Mouse (Mus musculus) kidney, embryonic 15.5 days (tissue): ENCODE measurements at regions not wholly inside any gene's neighbourhood (a gene's known extent, or its start where the extent isn't known, plus 50 kb on each side); places are given as distances from the start of the nearest gene placed in this dataset.
A peak's percentile ranks its signal among the peaks of the same experiment; 100 is the strongest.

Experiments used
- ATAC-seq: fragments of 200-750 bp; cut with Nextera tagmentation; replicated peaks from 2 replicates; pipeline ENCODE4 v1.8.0; 2017; ENCODE audit warnings: moderate TSS enrichment; ENCODE audit not compliant: low FRiP score
- H3K27ac ChIP-seq: fragments of 300-500 bp; sonication (generic); 2 replicates; pipeline ENCODE4 v1.5.1; 2015; ENCODE audit warnings: mild to moderate bottlenecking, inconsistent platforms
- H3K27me3 ChIP-seq: fragments of 300-500 bp; sonication (generic); 2 replicates; pipeline ENCODE4 v1.6.1; 2015; ENCODE audit warnings: inconsistent platforms
- H3K36me3 ChIP-seq: fragments of 300-500 bp; sonication (generic); 2 replicates; pipeline ENCODE4 v1.6.1; 2015; ENCODE audit warnings: inconsistent platforms
- H3K4me1 ChIP-seq: fragments of 300-500 bp; sonication (generic); 2 replicates; pipeline ENCODE4 v1.6.1; 2015; ENCODE audit warnings: inconsistent platforms
- H3K4me2 ChIP-seq: fragments of 300-500 bp; sonication (generic); 2 replicates; pipeline ENCODE4 v1.6.1; 2015; ENCODE audit warnings: moderate library complexity, mild to moderate bottlenecking, inconsistent platforms
- H3K4me3 ChIP-seq: fragments of 300-500 bp; sonication (generic); replicated peaks from 2 replicates; pipeline ENCODE4 v1.5.1; 2015; ENCODE audit warnings: mild to moderate bottlenecking, inconsistent platforms
- H3K9ac ChIP-seq: fragments of 300-500 bp; sonication (generic); 2 replicates; pipeline ENCODE4 v1.6.1; 2015; ENCODE audit warnings: mild to moderate bottlenecking, inconsistent platforms
- H3K9me3 ChIP-seq: fragments of 300-500 bp; sonication (generic); replicated peaks from 2 replicates; pipeline ENCODE4 v1.6.1; 2016; ENCODE audit warnings: inconsistent platforms
- WGBS: fragments of 180-500 bp; shearing (Covaris S2); methylation state at CpG from one replicate; pipeline ENCODE4 v1.1.7; 2015; ENCODE audit warnings: mixed read lengths; 5-methylcytosine and 5-hydroxymethylcytosine counted together

- Histone ChIP-seq H3K4me2 (no peak overlapping the region), H3K4me3 (no peak overlapping the region), H3K36me3 (no peaks in the 10 kb centered on the region), H3K4me1 (0 out of 2 replicates have a peak, but pooled peaks cover 6% of the 10 kb centered on the region), H3K27me3 (no peaks in the 10 kb centered on the region), H3K9ac (no peak overlapping the region), H3K9me3 (no peaks in the 10 kb centered on the region), H3K27ac (no peak overlapping the region)
- 66% methylated on average over 8 of the region's 8 CpGs for WGBS
- no peak for ATAC-seq
Measured at GRCm38 (mm10) chr1:153962161-153962720, 62.2 kb upstream of the Teddm2 start.

- H3K27ac ChIP-seq = 0 out of 2 replicates have a peak overlapping the region, but pooled peaks have one; percentile 28
Measured at GRCm38 (mm10) chr1:153963744-153964342, 63.8 kb upstream of the Teddm2 start.

GRCm38 (mm10) chr1:153969401-153969800 lies 69.4 kb upstream of the Teddm2 start:
- Histone ChIP-seq H3K4me2 (no peak overlapping the region), H3K27ac (no peak overlapping the region), H3K9ac (no peak overlapping the region), H3K36me3 (no peaks in the 10 kb centered on the region), H3K27me3 (no peaks in the 10 kb centered on the region), H3K4me3 (no peak overlapping the region), H3K9me3 (no peaks in the 10 kb centered on the region), H3K4me1 (no peaks in the 10 kb centered on the region)
- WGBS = 88% methylated on average over 4 of the region's 4 CpGs
- no peak for ATAC-seq

More at GRCm38 (mm10) chr1:153963744-153964342, 63.8 kb upstream of the Teddm2 start:
- no peaks in the 10 kb centered on the region for H3K36me3 ChIP-seq
- H3K4me3 ChIP-seq = no peak overlapping the region
- WGBS = 31% methylated on average over 9 of the region's 9 CpGs
- H3K9ac ChIP-seq = no peak overlapping the region
- 0 out of 2 replicates have a peak, but pooled peaks cover 6% of the 10 kb centered on the region for H3K4me1 ChIP-seq
- H3K27me3 ChIP-seq = no peaks in the 10 kb centered on the region
- H3K4me2 ChIP-seq = no peak overlapping the region
- no peaks in the 10 kb centered on the region for H3K9me3 ChIP-seq
- peak; percentile 58; the same call in 1 of the 2 replicates for ATAC-seq

- Histone ChIP-seq H3K27ac (no peak overlapping the region), H3K9ac (no peak overlapping the region), H3K27me3 (no peaks in the 10 kb centered on the region), H3K4me3 (no peak overlapping the region), H3K4me1 (no peaks in the 10 kb centered on the region), H3K4me2 (no peak overlapping the region), H3K9me3 (no peaks in the 10 kb centered on the region), H3K36me3 (no peaks in the 10 kb centered on the region)
- no peak for ATAC-seq
- WGBS = 67% methylated on average over 1 of the region's 1 CpGs
Measured at GRCm38 (mm10) chr1:153974300-153974699, 74.3 kb upstream of the Teddm2 start.

- H3K4me1 ChIP-seq = 0 out of 2 replicates have a peak, but pooled peaks cover 3% of the 10 kb centered on the region
- H3K4me3 ChIP-seq = no peak overlapping the region
- no peaks in the 10 kb centered on the region for H3K27me3 ChIP-seq
- no peak overlapping the region for H3K9ac ChIP-seq
- ATAC-seq = no peak
- H3K36me3 ChIP-seq = no peaks in the 10 kb centered on the region
- no peak overlapping the region for H3K27ac ChIP-seq
- H3K4me2 ChIP-seq = no peak overlapping the region
- no peaks in the 10 kb centered on the region for H3K9me3 ChIP-seq
- 55% methylated on average over 5 of the region's 5 CpGs for WGBS
Measured at GRCm38 (mm10) chr1:153977963-153978726, 78.1 kb upstream of the Teddm2 start.

- Histone ChIP-seq H3K9me3 (no peaks in the 10 kb centered on the region), H3K9ac (no peak overlapping the region), H3K36me3 (no peaks in the 10 kb centered on the region), H3K4me1 (0 out of 2 replicates have a peak, but pooled peaks cover 3% of the 10 kb centered on the region), H3K4me2 (no peak overlapping the region), H3K27ac (no peak overlapping the region), H3K27me3 (no peaks in the 10 kb centered on the region), H3K4me3 (no peak overlapping the region)
- peak; percentile 46; the same call in 1 of the 2 replicates for ATAC-seq
- WGBS = 62% methylated on average over 6 of the region's 6 CpGs
Measured at GRCm38 (mm10) chr1:153980886-153981285, 80.9 kb upstream of the Teddm2 start.

- H3K9ac ChIP-seq = no peak overlapping the region
- H3K27ac ChIP-seq = no peak overlapping the region
- H3K36me3 ChIP-seq = no peaks in the 10 kb centered on the region
- H3K4me3 ChIP-seq = no peak overlapping the region
- H3K4me1 ChIP-seq = 0 out of 2 replicates have a peak, but pooled peaks cover 3% of the 10 kb centered on the region
- no peaks in the 10 kb centered on the region for H3K27me3 ChIP-seq
- no peak for ATAC-seq
- 88% methylated on average over 5 of the region's 5 CpGs for WGBS
- no peaks in the 10 kb centered on the region for H3K9me3 ChIP-seq
- no peak overlapping the region for H3K4me2 ChIP-seq
Measured at GRCm38 (mm10) chr1:153985595-153985994, 85.6 kb upstream of the Teddm2 start.

- Histone ChIP-seq H3K27ac (no peak overlapping the region), H3K4me2 (no peak overlapping the region), H3K9me3 (no peaks in the 10 kb centered on the region), H3K4me1 (no peaks in the 10 kb centered on the region), H3K9ac (no peak overlapping the region), H3K36me3 (no peaks in the 10 kb centered on the region), H3K4me3 (no peak overlapping the region), H3K27me3 (no peaks in the 10 kb centered on the region)
- no peak for ATAC-seq
- 67% methylated on average over 6 of the region's 6 CpGs for WGBS
Measured at GRCm38 (mm10) chr1:153986632-153987031, 86.6 kb upstream of the Teddm2 start.

GRCm38 (mm10) chr1:153988297-153988696 lies 88.3 kb upstream of the Teddm2 start:
- Histone ChIP-seq H3K9ac (no peak overlapping the region), H3K9me3 (no peaks in the 10 kb centered on the region; the same call in 1 of the 2 replicates), H3K4me1 (no peaks in the 10 kb centered on the region), H3K4me3 (no peak overlapping the region), H3K27ac (no peak overlapping the region), H3K4me2 (no peak overlapping the region), H3K27me3 (no peaks in the 10 kb centered on the region), H3K36me3 (no peaks in the 10 kb centered on the region)
- no peak for ATAC-seq
- WGBS = 62% methylated on average over 1 of the region's 2 CpGs

GRCm38 (mm10) chr1:153990651-153991435 lies 90.8 kb upstream of the Teddm2 start:
- H3K9ac ChIP-seq = no peak overlapping the region
- no peaks in the 10 kb centered on the region for H3K4me1 ChIP-seq
- ATAC-seq = no peak
- H3K9me3 ChIP-seq = no peaks in the 10 kb centered on the region; the same call in 1 of the 2 replicates
- no peaks in the 10 kb centered on the region for H3K36me3 ChIP-seq
- H3K27me3 ChIP-seq = no peaks in the 10 kb centered on the region
- H3K4me3 ChIP-seq = no peak overlapping the region
- 87% methylated on average over 11 of the region's 11 CpGs for WGBS
- H3K4me2 ChIP-seq = no peak overlapping the region
- H3K27ac ChIP-seq = no peak overlapping the region

GRCm38 (mm10) chr1:153992466-153992865 lies 92.4 kb upstream of the Teddm2 start:
- Histone ChIP-seq H3K36me3 (no peaks in the 10 kb centered on the region), H3K4me3 (no peak overlapping the region), H3K9ac (no peak overlapping the region), H3K27me3 (no peaks in the 10 kb centered on the region), H3K27ac (no peak overlapping the region), H3K4me2 (no peak overlapping the region), H3K9me3 (no peaks in the 10 kb centered on the region; the same call in 1 of the 2 replicates), H3K4me1 (0 out of 2 replicates have a peak, but pooled peaks cover 3% of the 10 kb centered on the region)
- no peak for ATAC-seq
- 58% methylated on average over 3 of the region's 3 CpGs for WGBS
